Mouse (Mus musculus) heart, embryonic 13.5 days (tissue): ENCODE measurements at regions not wholly inside any gene's neighbourhood (a gene's known extent, or its start where the extent isn't known, plus 50 kb on each side); places are given as distances from the start of the nearest gene placed in this dataset.

Source experiments
- ATAC-seq: fragments of 200-750 bp; cut with Nextera tagmentation; 2 replicates; pipeline ENCODE4 v1.8.0; 2017; ENCODE audit warnings: moderate TSS enrichment; ENCODE audit not compliant: insufficient number of reproducible peaks, low FRiP score, low TSS enrichment; ENCODE audit errors: extremely low read depth
- H3K27ac ChIP-seq: fragments of 300-500 bp; sonication (generic); replicated peaks from 2 replicates; pipeline ENCODE4 v1.5.1; 2015; ENCODE audit warnings: moderate library complexity, mild to moderate bottlenecking, inconsistent platforms
- H3K27me3 ChIP-seq: fragments of 300-500 bp; sonication (generic); replicated peaks from 2 replicates; pipeline ENCODE4 v1.6.1; 2015; ENCODE audit warnings: mild to moderate bottlenecking, inconsistent platforms
- H3K36me3 ChIP-seq: fragments of 300-500 bp; sonication (generic); 2 replicates; pipeline ENCODE4 v1.6.1; 2015; ENCODE audit warnings: mild to moderate bottlenecking, inconsistent platforms
- H3K4me1 ChIP-seq: fragments of 300-500 bp; sonication (generic); 2 replicates; pipeline ENCODE4 v1.6.1; 2015; ENCODE audit warnings: inconsistent platforms
- H3K4me2 ChIP-seq: fragments of 300-500 bp; sonication (generic); 2 replicates; pipeline ENCODE4 v1.6.1; 2015; ENCODE audit warnings: inconsistent platforms, mild to moderate bottlenecking, moderate library complexity
- H3K4me3 ChIP-seq: fragments of 300-500 bp; sonication (generic); 2 replicates; pipeline ENCODE4 v1.5.1; 2015; ENCODE audit warnings: moderate library complexity, mild to moderate bottlenecking, inconsistent platforms
- H3K9ac ChIP-seq: fragments of 300-500 bp; sonication (generic); 2 replicates; pipeline ENCODE4 v1.6.1; 2015; ENCODE audit warnings: inconsistent platforms, mild to moderate bottlenecking, moderate library complexity
- H3K9me3 ChIP-seq: fragments of 300-500 bp; sonication (generic); 2 replicates; pipeline ENCODE4 v1.6.1; 2016; ENCODE audit warnings: inconsistent platforms
- WGBS: fragments of 180-500 bp; shearing (Covaris S2); methylation state at CpG from one replicate; pipeline ENCODE4 v1.1.7; 2015; ENCODE audit warnings: mixed read lengths; 5-methylcytosine and 5-hydroxymethylcytosine counted together

DNA sequence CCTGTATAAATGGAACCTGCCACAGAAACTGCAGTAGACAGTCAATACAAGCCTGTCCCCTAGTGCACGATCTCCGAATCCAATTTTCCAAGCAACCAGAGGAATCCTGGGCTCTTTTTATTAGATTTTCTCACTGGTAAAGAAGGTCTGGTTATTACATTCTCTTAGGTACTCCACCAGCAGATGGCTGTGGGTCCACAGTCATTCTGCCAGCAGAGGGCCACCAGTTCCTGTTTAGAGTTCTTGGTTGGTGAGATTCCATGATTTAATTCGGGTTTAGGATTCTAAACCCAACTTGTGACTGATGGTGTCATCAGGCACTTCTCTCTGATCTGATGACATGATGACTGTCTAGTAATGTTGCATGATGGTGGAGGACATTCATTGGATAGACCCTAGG, 118.6 kb downstream of the Irx2 start:
- no peaks in the 10 kb centered on the region for H3K9me3 ChIP-seq
- H3K4me1 ChIP-seq: no peaks in the 10 kb centered on the region
- no peak overlapping the region for H3K9ac ChIP-seq
- H3K36me3 ChIP-seq: no peaks in the 10 kb centered on the region
- ATAC-seq: no peak
- 0 out of 2 replicates have a peak, but pooled peaks cover 3% of the 10 kb centered on the region for H3K27me3 ChIP-seq
- no peak overlapping the region for H3K4me3 ChIP-seq
- H3K4me2 ChIP-seq: no peak overlapping the region
- no peak overlapping the region for H3K27ac ChIP-seq
- WGBS: 71% methylated on average over 3 of the region's 3 CpGs

GRCm38 (mm10) chr13:72755036-72755435, 126.4 kb downstream of the Irx2 start:
- no peak for ATAC-seq
- Histone ChIP-seq H3K9me3 (no peaks in the 10 kb centered on the region), H3K4me2 (no peak overlapping the region), H3K27ac (no peak overlapping the region), H3K9ac (no peak overlapping the region), H3K27me3 (no peaks in the 10 kb centered on the region; the same call in 1 of the 2 replicates), H3K36me3 (no peaks in the 10 kb centered on the region), H3K4me3 (no peak overlapping the region), H3K4me1 (no peaks in the 10 kb centered on the region)
- WGBS: 81% methylated on average over 4 of the region's 4 CpGs

DNA sequence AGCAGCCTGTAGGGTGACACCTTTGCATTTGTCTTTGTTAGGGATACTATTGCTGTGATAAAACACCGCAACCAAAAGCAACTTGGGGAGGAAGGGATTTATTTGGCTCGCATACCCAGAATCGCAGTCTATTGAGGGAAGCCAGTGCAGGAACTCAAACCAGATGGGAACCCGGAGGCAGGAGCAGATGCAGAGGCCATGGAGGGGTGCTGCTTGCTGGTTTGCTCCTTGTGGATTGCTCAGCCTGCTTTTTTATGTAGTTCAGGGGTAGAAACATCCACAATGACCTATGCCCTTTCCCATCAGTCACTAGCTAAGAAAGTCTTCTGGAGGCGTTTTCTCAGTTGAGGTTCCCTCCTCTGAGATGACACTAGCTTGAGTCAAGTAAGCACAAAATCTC, 133.9 kb downstream of the Irx2 start:
- no peaks in the 10 kb centered on the region for H3K36me3 ChIP-seq
- ATAC-seq: no peak
- H3K27me3 ChIP-seq: no peaks in the 10 kb centered on the region
- no peak overlapping the region for H3K4me2 ChIP-seq
- no peaks in the 10 kb centered on the region for H3K4me1 ChIP-seq
- 80% methylated on average over 5 of the region's 5 CpGs for WGBS
- H3K9ac ChIP-seq: no peak overlapping the region
- H3K4me3 ChIP-seq: no peak overlapping the region
- no peaks in the 10 kb centered on the region for H3K9me3 ChIP-seq
- no peak overlapping the region for H3K27ac ChIP-seq

- Histone ChIP-seq H3K4me3 (no peak overlapping the region), H3K27ac (no peak overlapping the region), H3K4me1 (no peaks in the 10 kb centered on the region), H3K36me3 (no peaks in the 10 kb centered on the region), H3K9ac (no peak overlapping the region), H3K4me2 (no peak overlapping the region), H3K27me3 (no peaks in the 10 kb centered on the region), H3K9me3 (no peaks in the 10 kb centered on the region)
- ATAC-seq: no peak
- 49% methylated on average over 4 of the region's 4 CpGs for WGBS
Observed at GRCm38 (mm10) chr13:72763337-72763736, 134.7 kb downstream of the Irx2 start.

GRCm38 (mm10) chr13:72767306-72767705, 138.7 kb downstream of the Irx2 start:
- Histone ChIP-seq H3K36me3 (no peaks in the 10 kb centered on the region), H3K9me3 (no peaks in the 10 kb centered on the region), H3K4me3 (no peak overlapping the region), H3K9ac (no peak overlapping the region), H3K4me2 (no peak overlapping the region), H3K27ac (no peak overlapping the region), H3K27me3 (no peaks in the 10 kb centered on the region), H3K4me1 (no peaks in the 10 kb centered on the region)
- ATAC-seq: no peak
- WGBS: 61% methylated on average over 5 of the region's 5 CpGs

DNA sequence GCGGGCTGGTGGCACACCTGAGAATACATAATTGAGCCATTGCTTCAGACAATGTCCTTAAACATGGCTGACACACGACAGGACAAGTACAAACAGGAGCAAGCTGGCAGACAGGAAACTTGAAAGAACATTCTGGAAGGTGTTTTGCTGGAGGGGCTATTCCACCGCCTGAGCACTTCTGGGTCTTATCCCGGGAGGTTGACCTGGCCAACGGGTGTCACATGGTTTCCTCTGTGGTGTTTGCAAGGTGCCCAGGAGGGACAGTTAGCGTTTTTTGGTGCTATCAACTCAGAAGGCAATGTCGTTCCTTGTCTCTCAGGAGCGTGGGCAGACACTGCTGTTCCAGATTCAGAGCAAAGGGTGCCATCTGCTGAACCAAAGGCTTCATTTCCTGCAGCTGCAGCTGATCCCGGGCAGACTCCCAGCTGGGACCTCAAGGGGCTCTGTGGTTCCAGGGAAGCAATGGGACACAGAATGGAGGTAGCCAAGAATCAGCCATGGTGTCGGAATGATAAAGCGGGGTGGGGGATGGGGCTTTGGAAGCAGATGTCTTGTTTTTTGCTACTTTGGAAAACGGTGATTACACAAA, 140.5 kb downstream of the Irx2 start:
- no peak overlapping the region for H3K4me3 ChIP-seq
- no peaks in the 10 kb centered on the region for H3K27me3 ChIP-seq
- H3K36me3 ChIP-seq: no peaks in the 10 kb centered on the region
- H3K4me1 ChIP-seq: no peaks in the 10 kb centered on the region
- no peak overlapping the region for H3K4me2 ChIP-seq
- no peaks in the 10 kb centered on the region for H3K9me3 ChIP-seq
- 62% methylated on average over 12 of the region's 12 CpGs for WGBS
- ATAC-seq: no peak
- no peak overlapping the region for H3K9ac ChIP-seq
- no peak overlapping the region for H3K27ac ChIP-seq

- Histone ChIP-seq H3K36me3 (no peaks in the 10 kb centered on the region), H3K9me3 (no peaks in the 10 kb centered on the region), H3K4me1 (no peaks in the 10 kb centered on the region), H3K27me3 (peaks cover 13% of the 10 kb centered on the region; the same call in 1 of the 2 replicates), H3K9ac (no peak overlapping the region), H3K4me3 (no peak overlapping the region), H3K27ac (no peak overlapping the region), H3K4me2 (no peak overlapping the region)
- 59% methylated on average over 7 of the region's 7 CpGs for WGBS
- no peak for ATAC-seq
Observed at GRCm38 (mm10) chr13:72783026-72783726, 154.6 kb downstream of the Irx2 start.

DNA sequence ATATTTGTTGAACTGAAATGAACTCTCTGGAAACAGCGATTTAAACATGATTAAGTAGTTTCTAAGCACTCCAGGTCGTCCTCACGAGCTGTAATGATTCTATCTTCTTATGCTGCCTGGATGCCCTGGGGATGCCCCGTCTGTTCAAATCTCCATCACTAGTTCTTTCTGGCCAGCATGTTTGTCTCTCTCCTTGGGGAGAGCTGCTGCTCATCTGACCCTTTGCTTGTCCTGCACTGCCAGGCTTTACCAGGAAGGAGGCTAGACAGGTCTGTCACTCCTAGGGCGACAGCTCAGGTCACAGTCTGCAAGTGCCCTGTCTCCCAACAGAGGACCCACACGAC, 155.1 kb downstream of the Irx2 start:
- Histone ChIP-seq H3K4me3 (no peak overlapping the region), H3K4me2 (no peak overlapping the region), H3K4me1 (no peaks in the 10 kb centered on the region), H3K27me3 (peaks cover 13% of the 10 kb centered on the region; the same call in 1 of the 2 replicates), H3K9me3 (no peaks in the 10 kb centered on the region), H3K27ac (no peak overlapping the region), H3K9ac (no peak overlapping the region), H3K36me3 (no peaks in the 10 kb centered on the region)
- 51% methylated on average over 6 of the region's 6 CpGs for WGBS
- no peak for ATAC-seq

GRCm38 (mm10) chr13:72792695-72793094, 164.1 kb downstream of the Irx2 start:
- Histone ChIP-seq H3K27ac (no peak overlapping the region), H3K27me3 (no peaks in the 10 kb centered on the region), H3K4me3 (no peak overlapping the region), H3K4me1 (no peaks in the 10 kb centered on the region), H3K36me3 (no peaks in the 10 kb centered on the region), H3K4me2 (no peak overlapping the region), H3K9ac (no peak overlapping the region), H3K9me3 (no peaks in the 10 kb centered on the region)
- no peak for ATAC-seq
- 53% methylated on average over 3 of the region's 3 CpGs for WGBS

DNA sequence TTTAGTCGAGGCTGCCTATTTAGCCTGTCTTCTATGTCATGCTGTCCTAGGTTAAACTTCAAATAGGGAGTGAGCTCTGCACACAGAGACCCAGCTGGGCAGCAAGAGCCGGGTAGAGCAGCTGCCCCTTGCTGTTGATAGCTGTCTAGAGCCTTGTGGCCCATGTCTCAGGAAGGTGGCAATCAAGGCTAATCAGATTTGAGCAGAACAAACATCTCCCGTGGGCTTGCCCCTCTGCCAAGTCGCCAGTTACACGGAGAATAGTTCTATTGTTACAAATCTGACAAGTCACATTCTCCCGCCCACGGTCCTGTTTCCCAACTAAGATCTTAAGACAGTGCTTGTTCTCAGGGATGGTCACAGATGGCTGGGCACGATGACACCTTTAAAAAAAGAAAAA, 171.4 kb downstream of the Irx2 start:
- no peaks in the 10 kb centered on the region; the same call in 1 of the 2 replicates for H3K27me3 ChIP-seq
- no peaks in the 10 kb centered on the region for H3K36me3 ChIP-seq
- 32% methylated on average over 8 of the region's 8 CpGs for WGBS
- no peak overlapping the region for H3K9ac ChIP-seq
- no peaks in the 10 kb centered on the region for H3K9me3 ChIP-seq
- H3K27ac ChIP-seq: no peak overlapping the region
- ATAC-seq: no peak
- no peak overlapping the region for H3K4me2 ChIP-seq
- H3K4me3 ChIP-seq: no peak overlapping the region
- no peaks in the 10 kb centered on the region for H3K4me1 ChIP-seq

DNA sequence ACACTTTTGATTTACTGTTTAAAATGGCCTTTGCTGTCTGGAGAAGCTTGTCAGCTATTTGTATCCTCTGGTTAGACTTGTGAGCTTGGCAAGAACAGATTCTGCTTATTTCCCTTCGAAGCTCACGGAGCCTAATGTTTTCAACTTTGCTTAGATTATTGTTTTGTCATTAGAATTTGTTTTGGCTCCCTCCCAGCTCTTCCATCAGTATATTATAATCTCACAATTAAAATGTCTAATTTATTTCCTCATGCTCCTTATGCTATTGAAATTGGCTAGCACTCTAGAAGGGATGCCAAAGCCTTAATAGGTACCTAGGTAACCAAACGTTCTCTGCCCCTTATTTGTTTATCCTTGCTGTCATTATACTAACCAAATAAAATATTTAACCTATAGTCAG, 171.9 kb downstream of the Irx2 start:
- Histone ChIP-seq H3K27ac (no peak overlapping the region), H3K27me3 (no peaks in the 10 kb centered on the region; the same call in 1 of the 2 replicates), H3K9me3 (no peaks in the 10 kb centered on the region), H3K4me3 (no peak overlapping the region), H3K4me2 (no peak overlapping the region), H3K36me3 (no peaks in the 10 kb centered on the region), H3K9ac (no peak overlapping the region), H3K4me1 (no peaks in the 10 kb centered on the region)
- 69% methylated on average over 3 of the region's 3 CpGs for WGBS
- ATAC-seq: no peak

- 59% methylated on average over 11 of the region's 11 CpGs for WGBS
- H3K9ac ChIP-seq: no peak overlapping the region
- H3K4me2 ChIP-seq: no peak overlapping the region
- no peak for ATAC-seq
- H3K4me3 ChIP-seq: no peak overlapping the region
- no peaks in the 10 kb centered on the region for H3K4me1 ChIP-seq
- no peaks in the 10 kb centered on the region; the same call in 1 of the 2 replicates for H3K27me3 ChIP-seq
- H3K27ac ChIP-seq: no peak overlapping the region
- no peaks in the 10 kb centered on the region for H3K9me3 ChIP-seq
- H3K36me3 ChIP-seq: no peaks in the 10 kb centered on the region
Observed at GRCm38 (mm10) chr13:72803374-72803773, 174.8 kb downstream of the Irx2 start.
